Mouse (Mus musculus) lung, postnatal 36 days (tissue): ENCODE measurements around the gene Scn11a.

Experiments
- DNase-seq: peaks from one replicate; pipeline ENCODE4 v3.0.0; 2022; ENCODE audit warnings: mixed read lengths

Scn11a gene

GRCm38 (mm10) chr9:119825297-119825696, at the start of gene Scn11a:
Scn11a (minus strand) TSS chr9:119825456.
- DNase-seq: no peak

DNA sequence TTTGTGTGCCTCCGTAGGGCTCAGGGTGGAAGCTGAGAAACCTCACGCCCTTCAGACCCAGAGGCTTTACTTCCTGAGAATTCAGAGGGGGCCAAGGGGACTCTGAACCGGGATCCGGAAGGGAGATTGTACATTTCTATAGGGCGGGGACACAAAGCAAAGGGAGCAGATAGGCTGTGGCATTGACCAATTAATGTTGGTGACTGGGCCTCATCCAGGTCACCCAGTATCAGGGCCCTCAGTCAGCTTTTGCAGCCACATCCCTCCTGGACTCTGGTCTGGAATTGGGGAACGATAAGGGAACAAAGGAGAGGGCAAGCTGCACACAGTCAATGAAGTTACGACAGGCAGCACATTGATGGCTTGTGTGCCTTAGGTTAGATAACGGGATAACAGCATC, 28.9 kb upstream of the Scn11a start:
- DNase-seq: no peak

DNA sequence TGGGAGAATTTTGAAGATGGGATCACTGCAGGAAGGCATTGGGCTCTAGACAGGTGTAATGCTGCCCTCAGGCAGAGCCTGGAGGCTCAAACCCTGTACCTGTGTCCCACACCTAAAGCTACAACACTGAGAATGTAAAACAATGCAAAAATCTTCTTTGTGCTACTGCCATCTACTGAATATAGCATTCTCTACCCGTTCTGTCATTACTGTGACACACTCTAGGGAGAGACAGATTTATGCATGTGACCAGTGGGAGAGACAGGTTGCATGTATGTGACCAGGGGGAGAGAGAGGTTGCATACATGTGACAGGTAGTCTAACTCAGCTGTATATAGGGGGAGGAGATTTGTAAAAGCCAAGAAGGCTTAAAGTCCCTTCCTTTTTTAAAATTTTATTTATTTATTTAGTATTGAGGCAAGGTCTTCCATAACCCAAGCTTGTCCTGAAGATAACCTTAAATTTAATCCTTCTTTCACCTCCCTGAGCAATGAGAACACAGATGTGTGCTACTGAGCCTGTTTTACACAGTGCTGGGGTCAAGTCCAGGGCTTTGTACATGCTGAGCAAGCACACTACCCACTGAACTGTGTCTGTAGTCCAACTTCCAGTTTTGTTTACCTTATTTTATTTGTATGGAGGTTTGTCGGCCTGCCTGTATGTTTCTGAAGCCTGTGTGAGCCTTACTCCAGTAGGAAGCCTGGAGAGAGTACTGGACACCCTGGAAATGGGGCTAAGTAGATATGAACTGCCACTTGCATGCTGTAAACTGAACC, 28.0 kb upstream of the Scn11a start:
- no peak for DNase-seq

DNA sequence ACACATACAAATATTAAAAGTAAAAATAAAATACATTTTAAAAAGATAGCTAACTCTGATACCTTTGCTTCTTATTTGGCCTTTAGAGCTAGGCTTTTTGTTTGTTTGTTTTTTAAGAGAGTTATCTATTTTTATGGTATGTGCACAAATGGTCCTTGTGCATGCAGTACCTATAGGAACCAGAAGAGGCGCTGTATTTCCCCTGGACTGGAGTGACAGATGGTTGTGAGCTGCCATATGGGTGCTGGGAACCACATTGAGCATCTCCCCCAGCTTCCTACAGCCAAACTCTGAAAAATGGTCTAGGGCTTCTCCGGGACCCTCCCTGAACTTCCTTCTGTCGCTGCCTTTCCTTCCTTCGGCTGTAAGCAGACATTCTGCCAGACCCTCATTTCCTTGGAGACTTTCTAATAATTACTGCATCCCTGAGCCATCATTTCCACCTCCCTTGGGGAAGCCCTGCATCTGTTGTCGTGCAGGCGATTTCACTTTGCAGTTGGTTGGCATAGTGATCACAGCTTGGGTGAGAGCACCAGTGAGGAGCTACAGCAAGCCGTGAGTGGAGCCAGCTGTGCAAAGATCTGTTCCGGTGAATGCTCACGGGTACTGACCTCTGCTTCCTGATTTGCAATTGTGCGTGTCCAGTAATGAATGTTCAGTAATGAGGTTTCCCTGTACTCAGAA, 27.2 kb upstream of the Scn11a start:
- no peak for DNase-seq

GRCm38 (mm10) chr9:119849214-119849613, 24.0 kb upstream of the Scn11a start:
- no peak for DNase-seq

DNA sequence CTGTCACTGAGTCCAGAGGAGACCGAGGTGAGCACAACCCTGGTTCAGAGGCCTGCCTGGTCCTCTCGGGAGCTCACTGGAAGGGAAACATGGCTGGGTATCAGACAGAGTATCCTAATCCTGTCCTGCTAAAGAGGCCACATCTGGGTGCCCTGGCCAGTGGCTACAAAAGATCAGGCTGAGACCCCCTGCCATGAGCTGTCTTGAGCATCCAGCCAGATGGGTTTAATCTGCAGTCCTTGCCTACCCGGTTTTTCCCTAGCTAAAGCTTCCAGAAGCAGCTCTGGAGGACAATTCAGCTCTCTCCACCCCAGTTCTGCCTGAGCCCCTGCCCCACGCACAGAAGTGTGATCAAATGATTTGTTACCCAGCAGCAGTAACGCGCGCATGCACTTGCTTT, 23.4 kb upstream of the Scn11a start:
- no peak for DNase-seq

DNA sequence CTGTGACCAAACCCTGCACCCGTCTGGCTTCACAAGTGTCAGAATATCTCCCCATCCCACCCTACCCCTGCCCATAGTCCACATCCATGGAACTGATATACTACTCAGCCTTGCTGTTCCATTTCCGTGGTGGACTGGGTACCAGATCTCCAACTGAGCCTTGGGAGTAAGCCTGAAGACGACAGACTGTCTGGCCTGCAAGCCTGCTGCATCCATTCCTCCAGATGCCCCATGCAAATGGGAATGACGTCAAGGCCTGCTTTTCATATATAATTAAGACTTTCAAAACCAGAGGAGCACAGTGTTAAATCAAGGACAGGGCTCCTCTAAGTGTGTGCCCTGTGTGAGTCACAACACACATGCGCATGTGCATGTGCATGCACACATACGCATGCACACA, 21.9 kb upstream of the Scn11a start:
- DNase-seq: no peak

DNA sequence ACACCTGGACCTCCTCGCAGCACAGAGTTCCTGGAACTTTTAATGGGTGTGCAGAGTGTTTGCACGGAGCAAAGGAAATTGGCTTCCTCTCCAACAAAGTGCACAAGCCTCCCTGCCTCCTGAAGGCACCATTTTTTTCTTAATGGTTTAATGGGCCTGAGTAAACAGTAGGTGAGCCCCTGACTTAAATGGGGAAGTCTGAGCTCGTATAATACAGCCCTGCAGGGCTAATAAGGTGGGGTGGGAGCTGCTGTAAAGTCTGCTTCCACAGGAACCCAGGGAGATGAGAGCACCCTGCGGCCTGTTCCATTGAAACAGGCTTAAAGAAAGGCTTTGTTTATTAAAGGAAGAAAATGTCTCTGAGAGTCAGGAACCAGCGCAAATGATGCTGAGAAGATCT, 19.5 kb upstream of the Scn11a start:
- no peak for DNase-seq

DNA sequence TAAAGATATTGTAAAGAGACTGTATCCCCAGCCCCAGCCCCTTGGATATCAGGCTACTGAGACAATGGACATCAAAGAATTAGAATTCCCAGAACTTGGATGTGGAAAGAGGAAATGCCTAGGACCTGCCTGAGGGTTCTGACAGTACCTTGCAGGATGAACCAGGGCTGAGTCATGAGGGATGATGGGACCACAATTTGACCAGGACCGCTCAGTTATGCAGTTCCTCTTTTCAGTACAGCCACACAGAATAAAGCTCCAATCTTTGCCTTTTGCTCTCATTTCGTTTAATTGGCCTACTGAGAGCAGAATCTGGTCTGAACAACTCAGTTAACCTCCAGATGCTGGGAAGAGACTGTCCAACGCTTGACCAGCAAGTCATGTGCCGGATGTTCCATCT, 18.3 kb upstream of the Scn11a start:
- no peak for DNase-seq

DNA sequence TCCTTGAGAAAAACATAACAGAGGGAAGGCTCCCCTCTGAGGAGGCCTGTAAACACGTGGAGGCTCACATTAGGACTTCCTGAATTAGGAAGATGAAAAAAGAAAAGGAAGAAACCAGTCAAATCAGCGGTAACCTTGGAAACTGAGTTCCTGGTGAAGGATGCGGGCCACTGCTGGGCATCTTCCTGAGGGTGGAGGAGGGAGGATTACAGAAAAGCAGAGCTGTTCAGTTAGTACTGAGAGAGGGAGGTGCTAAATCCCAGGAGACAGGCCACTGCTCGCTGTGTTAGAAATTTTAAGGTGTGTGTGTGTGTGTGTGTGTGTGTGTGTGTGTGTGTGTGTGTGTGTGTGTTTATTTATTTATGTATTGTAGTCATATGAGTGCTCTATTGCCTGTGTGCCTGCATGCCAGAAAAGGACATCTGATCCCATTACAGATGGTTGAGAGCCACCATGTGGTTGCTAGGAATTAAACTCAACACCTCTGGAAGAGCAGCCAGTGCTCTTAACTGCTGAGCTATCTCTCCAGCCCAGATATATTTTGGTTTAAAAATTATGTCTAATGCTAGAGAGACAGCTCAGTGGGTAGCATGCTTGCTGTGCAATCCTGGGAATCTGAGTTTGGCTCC, 17.4 kb upstream of the Scn11a start:
- DNase-seq: no peak

- no peak for DNase-seq
These were observed 16.8 kb upstream of the Scn11a start for GRCm38 (mm10) chr9:119842091-119842490.

GRCm38 (mm10) chr9:119841159-119841558, 15.9 kb upstream of the Scn11a start:
- DNase-seq: no peak

DNA sequence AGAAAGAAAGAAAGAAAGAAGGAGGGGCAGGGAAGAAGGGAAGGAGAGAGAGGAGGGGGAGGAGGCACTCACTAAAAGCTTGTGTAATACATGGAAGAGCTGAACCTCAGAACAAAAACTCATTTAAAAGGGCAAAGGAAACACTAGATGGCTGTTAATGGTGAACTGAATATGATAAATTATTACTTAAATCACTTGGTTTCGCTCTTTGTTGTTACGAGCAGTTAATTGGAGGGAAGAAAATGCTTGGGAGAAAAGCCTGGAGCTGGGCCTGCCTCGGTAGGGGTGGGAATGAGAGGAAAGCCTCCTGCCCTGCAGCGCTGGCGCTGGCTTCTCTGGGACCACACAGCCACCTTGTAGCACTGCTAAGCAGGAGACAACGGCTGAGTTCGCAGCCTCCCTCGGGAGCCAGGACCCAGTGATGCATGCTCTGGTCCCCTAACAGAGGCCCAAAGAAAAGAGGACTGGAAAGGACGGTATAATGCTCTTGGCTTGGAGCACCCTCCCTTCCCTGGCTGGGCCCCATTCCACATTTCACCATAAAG, 10.4 kb upstream of the Scn11a start:
- no peak for DNase-seq

DNA sequence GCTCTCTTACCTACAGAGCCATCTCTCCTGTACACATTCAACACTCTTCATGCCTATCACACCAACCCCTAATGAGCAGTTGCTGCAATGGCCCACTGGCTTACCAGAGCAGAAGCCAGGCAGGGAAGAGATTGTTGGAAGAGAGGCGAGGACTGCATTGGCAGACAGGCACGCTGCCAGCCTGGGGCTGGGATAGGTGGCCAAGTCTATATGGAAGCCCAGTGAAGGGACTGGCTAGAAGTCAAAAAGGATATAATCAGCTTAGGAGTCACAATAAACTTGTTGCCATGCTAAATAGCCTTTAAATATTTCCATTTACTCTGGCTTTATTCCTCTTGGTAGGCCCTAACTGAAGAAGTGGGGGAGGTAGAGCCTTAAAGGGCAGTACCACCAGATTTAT, 5.7 kb upstream of the Scn11a start:
- no peak for DNase-seq

DNA sequence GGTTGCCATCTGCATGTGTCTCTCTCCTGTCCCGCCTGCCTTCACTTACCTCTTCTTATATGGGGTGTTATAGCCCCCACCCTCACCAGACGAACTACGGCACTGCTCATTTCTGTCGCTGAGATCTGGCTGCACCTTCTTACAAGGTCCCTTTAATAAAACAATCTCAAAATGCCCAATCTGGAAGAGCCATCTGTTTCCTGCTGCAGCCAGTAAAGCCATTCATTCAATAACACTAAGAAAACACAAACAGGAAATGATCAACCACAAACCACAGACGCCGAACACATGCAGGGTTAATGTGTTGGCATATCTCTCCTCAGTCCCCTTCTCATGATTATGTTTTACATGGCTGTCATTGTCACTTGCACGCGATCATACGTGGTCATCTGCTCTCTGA, 1.5 kb downstream of the Scn11a start:
- peak; percentile 4 for DNase-seq

GRCm38 (mm10) chr9:119813631-119814030, 11.6 kb downstream of the Scn11a start:
- DNase-seq: no peak

GRCm38 (mm10) chr9:119806491-119806890, 18.8 kb downstream of the Scn11a start:
- DNase-seq: peak; percentile 4

- DNase-seq: no peak
These were observed 20.8 kb downstream of the Scn11a start for GRCm38 (mm10) chr9:119804501-119804847.

GRCm38 (mm10) chr9:119803845-119804500, 21.3 kb downstream of the Scn11a start:
- no peak for DNase-seq

- no peak for DNase-seq
These were observed 22.0 kb downstream of the Scn11a start for GRCm38 (mm10) chr9:119803169-119803827.

DNA sequence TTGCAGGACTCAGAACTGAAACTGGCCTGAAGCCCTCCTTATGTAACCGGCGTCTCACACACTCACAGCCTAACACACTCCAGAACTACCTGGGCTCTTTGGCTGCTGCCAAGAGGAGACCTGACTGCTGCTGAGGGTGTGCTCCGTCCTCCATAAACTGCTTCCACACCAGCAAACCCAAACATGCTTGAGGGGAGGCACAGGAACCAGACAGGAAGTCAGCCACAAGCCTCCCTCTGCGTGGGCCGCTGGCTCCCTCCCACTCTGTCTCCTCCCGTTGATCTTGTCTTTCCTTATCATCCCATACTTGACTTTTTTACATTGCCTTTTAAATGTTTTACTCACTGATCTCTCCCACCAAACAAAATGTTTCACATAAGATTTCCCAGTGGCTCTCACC, 23.8 kb downstream of the Scn11a start:
- DNase-seq: no peak

GRCm38 (mm10) chr9:119796791-119797190, 28.5 kb downstream of the Scn11a start:
- DNase-seq: no peak
